8 mouse cellular contexts compared by ENCODE assay signal in genomic region chr10:109496161-109496560, GRCm38 (mm10).
DNase-seq lines count a peak whose midpoint lies in the region; ATAC-seq and TF ChIP-seq lines count a peak whose summit lies in the region.
"Had no signal": no experiment of that assay in that cellular context is flagged by ENCODE, and none has a peak within 500 bp of the region (broad histone marks: within the 10 kb centered on the region; RNA-seq: fewer than 3 reads in every experiment).

No protein-coding gene starts in this region.

- intact Hi-C loops in left cerebral cortex, adult 2 months (cut with DNase I), result loop anchor here (5.0 to 10.0 kb wide), 5 partner anchors 146 to 1041 kb away; partner anchors contain the start of gene Syt1

- DNase-seq in lung, postnatal 10 days, result peak; percentile 61
- DNase-seq in lung, adult 18-20 months, result no peak
- peak; percentile 64 for DNase-seq in cerebellum, adult 11 months
- DNase-seq in left cerebral cortex, adult 2 months (ENCODE audit: extremely low spot score in 1 of 2, low spot score in 2 of 2), result peak; percentile 48 to 59
- DNase-seq in right cerebral cortex, postnatal 14 days, result peak; percentile 18
- DNase-seq in natural killer cell, adult 2 months (ENCODE audit: low spot score in 2 of 2), result no peak
- DNase-seq: liver, embryonic 13.5 days had no signal

- no peak overlapping the region for H3K4me3 ChIP-seq in left cerebral cortex, adult 2 months
- H3K4me3 ChIP-seq: liver, embryonic 13.5 days had no signal

- peak; percentile 60 for TF ChIP-seq CTCF in left cerebral cortex, adult 2 months (IDR thresholded peaks at IDR 0.05)

- H3K27ac ChIP-seq in left cerebral cortex, adult 2 months, result peak overlapping the region; percentile 47; the same call in 1 of the 2 replicates
- H3K27ac ChIP-seq: liver, embryonic 13.5 days had no signal

- peak; percentile 88 for ATAC-seq in frontal cortex, adult (ENCODE audit: low TSS enrichment)

Comparison
In these comparisons a context has a peak if more than half of its experiments do, and no peak if none do; other contexts are left out.
1. DNase-seq: peak in lung, postnatal 10 days (single experiment), cerebellum, adult 11 months (single experiment), left cerebral cortex, adult 2 months (2 of 2) and right cerebral cortex, postnatal 14 days (single experiment); none in lung, adult 18-20 months (0 of 2) and natural killer cell, adult 2 months (0 of 2).